Mouse (Mus musculus): Measurements from ENCODE around the gene Pde12.

Pde12 gene

DNA sequence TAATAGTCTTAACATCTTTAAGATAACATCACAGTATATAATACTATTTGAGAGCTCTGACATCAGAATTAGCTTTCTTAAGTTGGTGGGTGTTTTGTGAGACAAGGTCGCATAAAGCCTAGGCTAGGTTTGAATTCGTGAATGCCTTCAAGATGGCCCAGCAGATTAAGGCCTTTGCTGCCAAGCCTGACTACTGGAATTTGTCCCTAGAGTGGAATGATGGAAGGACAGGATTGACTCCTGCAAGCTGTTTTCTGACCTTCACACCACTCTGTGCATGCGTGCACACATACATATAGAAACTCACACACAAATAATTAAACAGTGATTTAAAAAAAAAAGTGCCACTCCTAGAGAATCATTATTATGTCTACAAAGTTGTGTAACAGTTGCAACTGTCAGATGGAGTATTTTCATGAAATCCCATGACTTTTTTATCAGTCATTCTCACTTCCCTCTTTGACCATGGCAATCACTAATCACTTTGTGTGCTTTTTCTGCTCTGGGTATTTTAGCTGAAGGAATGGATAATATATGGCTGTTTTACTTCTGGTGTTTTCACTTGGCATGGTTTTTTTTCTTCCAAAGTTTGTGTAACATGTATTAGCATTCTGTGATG lies 26.6 kb downstream of the Pde12 start:
- no peak for DNase-seq (ENCODE audit: low spot score in 2 of 2)

DNA sequence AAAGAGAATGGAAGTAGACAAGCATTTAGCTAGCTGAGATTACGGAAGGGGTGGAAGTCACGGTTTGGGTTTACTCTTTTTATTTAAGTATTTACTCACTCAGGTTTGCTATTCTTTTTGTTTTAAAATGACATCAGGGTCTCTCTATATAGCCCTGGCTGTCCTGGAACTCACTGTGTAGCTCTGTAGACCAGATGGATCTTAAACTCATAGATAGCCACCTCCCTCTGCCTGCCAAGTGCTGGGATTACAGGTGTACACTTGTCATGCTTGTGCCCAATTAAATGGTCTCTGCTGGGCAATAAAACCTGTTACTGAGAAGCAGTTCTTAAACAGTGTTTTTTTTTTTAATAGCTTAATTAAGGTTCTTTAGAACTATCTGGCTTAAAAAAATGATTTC lies 29.7 kb downstream of the Pde12 start:
- no peak for DNase-seq (ENCODE audit: low spot score in 2 of 2)

GRCm38 (mm10) chr14:26639251-26639650 lies 30.4 kb downstream of the Pde12 start:
- DNase-seq (ENCODE audit: low spot score in 2 of 2): no peak

DNA sequence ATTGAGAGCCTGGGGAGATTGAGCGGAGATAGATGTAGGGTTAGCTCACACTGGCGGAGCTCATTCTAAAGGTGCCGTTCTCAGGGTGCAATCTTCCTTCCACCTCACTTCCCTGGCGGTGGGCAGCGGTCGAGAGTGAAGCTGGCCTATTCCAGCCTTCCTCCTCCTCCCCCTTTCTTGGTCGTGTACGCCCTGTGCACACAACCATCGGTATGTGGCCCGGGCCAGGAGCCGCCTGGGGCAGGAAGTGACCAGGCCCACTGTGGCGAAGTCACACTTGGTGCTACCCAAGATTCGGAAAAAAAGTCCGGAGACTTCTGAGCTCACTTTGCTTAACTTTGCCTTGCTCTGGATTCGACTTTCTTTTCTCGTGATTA lies 31.0 kb downstream of the Pde12 start:
- peak in 1 of 2 experiments; percentile 16 for DNase-seq (ENCODE audit: low spot score in 2 of 2)

DNA sequence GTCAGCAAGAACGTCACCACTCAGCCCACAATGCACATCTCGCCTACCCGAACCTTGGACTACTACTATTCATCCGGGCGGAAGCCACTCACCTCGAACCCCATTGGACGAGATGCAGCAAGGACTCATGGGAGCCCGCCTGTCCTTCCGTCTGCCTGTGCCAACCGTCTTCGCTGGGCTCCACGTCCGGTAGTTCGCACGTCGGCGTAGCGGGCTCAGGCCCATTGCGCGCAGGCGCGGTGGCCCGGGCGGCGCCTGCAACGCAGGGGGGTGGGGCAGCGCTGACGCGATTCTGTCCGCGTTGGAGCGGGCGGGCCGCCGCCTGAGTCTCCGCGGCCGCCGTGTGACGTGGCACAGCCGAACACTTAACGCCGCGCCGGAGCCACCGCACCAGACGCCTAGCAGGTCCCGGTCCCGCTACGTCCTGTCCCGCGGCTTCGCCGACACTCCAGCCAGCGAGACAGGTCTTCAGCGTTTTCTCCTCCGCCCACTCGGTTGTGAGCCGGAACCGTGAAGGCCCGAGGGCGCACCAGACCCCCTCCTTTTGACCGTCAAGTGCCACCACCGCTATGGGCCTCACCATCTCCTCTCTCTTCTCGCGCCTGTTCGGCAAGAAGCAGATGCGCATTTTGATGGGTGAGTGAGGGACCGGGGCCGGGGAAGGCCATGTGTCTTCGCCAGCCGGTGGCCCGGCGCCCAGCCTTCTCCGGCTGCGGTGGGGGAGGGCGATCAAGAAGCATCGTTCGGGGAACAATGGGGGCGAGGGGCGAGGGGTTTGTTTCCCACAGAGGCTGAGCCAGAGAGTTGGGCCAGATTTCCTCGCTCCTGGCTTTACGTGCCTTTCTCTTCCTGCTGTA lies 31.6 kb downstream of the Pde12 start, which contains the start of gene Arf4:
TSS of gene Arf4 (plus strand) at position 224 of the 857 bp plus-strand sequence.
- peak; percentile 98 for DNase-seq (ENCODE audit: low spot score in 2 of 2)

- DNase-seq (ENCODE audit: low spot score in 2 of 2): peak in 1 of 2 experiments; percentile 44
Measured at GRCm38 (mm10) chr14:26637025-26637850, 32.4 kb downstream of the Pde12 start.

DNA sequence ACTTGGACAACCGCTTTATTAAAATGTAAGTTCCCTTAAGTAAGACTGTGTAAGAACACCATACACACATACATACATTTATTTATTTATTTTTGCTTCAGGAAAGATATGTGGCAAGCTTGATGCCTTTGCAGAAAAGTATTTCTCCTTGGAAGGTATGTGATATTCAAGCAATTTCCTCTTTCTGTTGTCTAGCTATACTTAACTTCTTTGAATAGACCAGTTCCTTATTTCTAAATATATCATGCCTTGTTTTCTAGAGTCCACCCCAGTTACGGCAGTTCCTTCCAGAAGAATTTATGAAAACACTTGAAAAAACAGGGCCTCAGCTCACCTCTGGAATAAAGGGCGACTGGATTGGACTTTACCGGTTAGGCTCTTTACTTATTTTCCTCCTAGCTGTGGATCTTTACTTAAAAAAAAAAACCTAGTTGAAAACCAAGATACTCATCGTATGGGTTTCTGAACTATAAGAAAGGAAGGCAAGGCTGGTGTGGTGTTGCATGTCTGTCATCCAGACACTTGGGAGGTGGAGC lies 43.0 kb downstream of the Pde12 start:
- DNase-seq (ENCODE audit: low spot score in 2 of 2): no peak

GRCm38 (mm10) chr14:26625301-26625700 lies 44.4 kb downstream of the Pde12 start:
- DNase-seq (ENCODE audit: low spot score in 2 of 2): no peak

- DNase-seq (ENCODE audit: low spot score in 2 of 2): no peak
Measured at GRCm38 (mm10) chr14:26610689-26611088, 59.0 kb downstream of the Pde12 start.

Measured in left cerebral cortex, adult 9 months (tissue).